Mouse (Mus musculus): Measurements from ENCODE around the gene Masp2. TPM values are rescaled to one million over a fixed set of nuclear protein-coding genes. Genes with fewer than 3 reads are reported as not detected.

Masp2 gene
- polyA plus RNA-seq, 1 experiment from 2014 or later = not detected

Other genes starting within 250 kb of the Masp2 start
- gene Ubiad1, start 157.8 kb upstream of the Masp2 start, polyA plus RNA-seq (2016; fragmentation: Nextera tagmentation; extraction: Ambion mirVana) = 22.9 and 23.6 TPM in 2 replicates
- 20.7 and 23.7 TPM in 2 replicates for gene Mtor, start 153.9 kb upstream of the Masp2 start, polyA plus RNA-seq (2016; fragmentation: Nextera tagmentation; extraction: Ambion mirVana)
- 0.23 and 0.37 TPM in 2 replicates for gene Angptl7, start 102.1 kb upstream of the Masp2 start, polyA plus RNA-seq (2016; fragmentation: Nextera tagmentation; extraction: Ambion mirVana)
- gene Exosc10, start 44.1 kb upstream of the Masp2 start, polyA plus RNA-seq (2016; fragmentation: Nextera tagmentation; extraction: Ambion mirVana) = 98.8 and 108 TPM in 2 replicates
- gene Srm, start 11.1 kb upstream of the Masp2 start, polyA plus RNA-seq (2016; fragmentation: Nextera tagmentation; extraction: Ambion mirVana) = 248 and 267 TPM in 2 replicates
- 450 and 455 TPM in 2 replicates for gene Tardbp, start 24.5 kb downstream of the Masp2 start, polyA plus RNA-seq (2016; fragmentation: Nextera tagmentation; extraction: Ambion mirVana)
- gene Gm572, start 40.8 kb downstream of the Masp2 start, polyA plus RNA-seq (2016; fragmentation: Nextera tagmentation; extraction: Ambion mirVana) = not detected in 2 replicates
- 3.7 and 3.9 TPM in 2 replicates for gene Casz1, start 201.9 kb downstream of the Masp2 start, polyA plus RNA-seq (2016; fragmentation: Nextera tagmentation; extraction: Ambion mirVana)